Mouse (Mus musculus) G1E (cell line): Measurements from ENCODE around the gene Runx2. TPM values are rescaled to one million over a fixed set of nuclear protein-coding genes. Genes with fewer than 3 reads are reported as not detected.

Experiments used
- ATAC-seq: 2 replicates; pipeline ENCODE4 v1.8.0; 2016; ENCODE audit warnings: mild to moderate bottlenecking; ENCODE audit not compliant: insufficient number of reproducible peaks, poor library complexity, low FRiP score, severe bottlenecking; ENCODE audit errors: extremely low read depth
- DNase-seq: peaks from one replicate; pipeline ENCODE4 v3.0.0; 2012; ENCODE audit warnings: low spot score
- H3K27me3 ChIP-seq: 2 replicates; pipeline ENCODE4 v1.6.1; 2012; ENCODE audit warnings: mild to moderate bottlenecking, low read length, inconsistent platforms; ENCODE audit not compliant: insufficient read depth
- H3K36me3 ChIP-seq: replicated peaks from 2 replicates; pipeline ENCODE3; 2012; ENCODE audit warnings: mild to moderate bottlenecking, inconsistent platforms
- H3K4me1 ChIP-seq: 2 replicates; pipeline ENCODE4 v1.6.1; 2012; ENCODE audit warnings: low read depth, low read length, inconsistent platforms, mixed read lengths; ENCODE audit not compliant: insufficient read depth
- H3K4me3 ChIP-seq: 2 replicates; pipeline ENCODE4 v1.5.1; 2012; ENCODE audit warnings: low read depth, mild to moderate bottlenecking, inconsistent platforms, low read length, moderate library complexity, mixed read lengths
- H3K9me3 ChIP-seq: replicated peaks from 2 replicates; pipeline ENCODE4 v1.6.1; 2012; ENCODE audit warnings: inconsistent platforms
- CTCF ChIP-seq: IDR thresholded peaks from 2 replicates; pipeline ENCODE4 v1.5.1; 2012; ENCODE audit warnings: low read depth, low read length, inconsistent platforms, mixed read lengths
- GATA1 ChIP-seq: IDR thresholded peaks from 2 replicates; pipeline ENCODE4 v1.6.1; 2012; ENCODE audit warnings: borderline replicate concordance, low read length, inconsistent platforms, mixed read lengths
- GATA2 ChIP-seq: IDR thresholded peaks from 2 replicates; pipeline ENCODE4 v1.6.1; 2012; ENCODE audit warnings: low read depth, low read length, inconsistent platforms, borderline replicate concordance
- POLR2AphosphoS5 ChIP-seq: IDR thresholded peaks from 2 replicates; pipeline ENCODE4 v1.6.1; 2012; ENCODE audit warnings: low read depth, low read length, inconsistent platforms; ENCODE audit not compliant: insufficient replicate concordance
- TAL1 ChIP-seq: conservative IDR thresholded peaks from 2 replicates; pipeline ENCODE4 v1.6.1; 2012; ENCODE audit warnings: low read depth, low read length, inconsistent platforms, mixed read lengths
- polyA plus RNA-seq: library from polyadenylated mRNA; stranded (reverse); fragments of >175 nt; gene quantifications from 2 replicates; pipeline ENCODE4 v1.2.3, GENCODE M21; 2012
- total RNA-seq, 2 experiments: library from RNA; stranded (forward) in 1 of 2; stranded (reverse) in 1 of 2; fragments of 200-1000 nt in 1 of 2; fragments of >200 nt in 1 of 2; fragmentation: Nextera tagmentation in 1 of 2; gene quantifications; 2 replicates each; pipeline ENCODE4 v1.2.3; 2014 to 2017

Runx2 gene
- total and polyA plus RNA-seq, 3 experiments, result 0.05 to 2.0 (median 0.05) TPM

DNA sequence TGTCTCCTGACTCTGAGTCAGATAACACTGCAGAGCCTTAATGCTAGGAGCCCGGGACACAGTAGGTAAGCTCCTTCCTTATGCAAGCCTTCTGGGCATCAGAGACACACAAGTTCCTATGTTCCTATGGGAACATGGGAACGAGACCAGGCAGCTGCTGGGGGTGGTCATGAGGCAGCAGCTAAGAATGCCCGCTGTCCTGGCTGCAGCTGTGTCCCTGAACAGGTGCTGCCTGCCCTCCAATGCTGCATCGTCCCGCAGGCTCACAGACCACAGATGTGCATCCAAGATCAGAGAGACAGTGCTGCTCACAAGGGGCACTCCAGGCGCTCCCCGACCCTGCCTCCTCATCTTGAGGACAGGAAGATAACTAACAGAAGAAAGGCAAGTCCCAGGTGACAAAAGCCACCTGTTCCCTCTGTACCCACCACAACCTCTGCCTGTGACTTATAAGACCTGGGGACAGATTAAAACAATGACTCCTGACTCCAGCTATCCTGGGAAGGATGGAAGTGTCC is 306.3 kb downstream of the Runx2 start:
- Histone ChIP-seq H3K27me3 (no peaks in the 10 kb centered on the region), H3K36me3 (no peaks in the 10 kb centered on the region), H3K4me3 (no peak overlapping the region), H3K9me3 (peaks cover 78% of the 10 kb centered on the region), H3K4me1 (no peaks in the 10 kb centered on the region)
- no peak for ATAC-seq
- no peak for DNase-seq
- TF ChIP-seq CTCF (no peak), TAL1 (no peak), GATA1 (no peak), POLR2AphosphoS5 (no peak), GATA2 (no peak)

DNA sequence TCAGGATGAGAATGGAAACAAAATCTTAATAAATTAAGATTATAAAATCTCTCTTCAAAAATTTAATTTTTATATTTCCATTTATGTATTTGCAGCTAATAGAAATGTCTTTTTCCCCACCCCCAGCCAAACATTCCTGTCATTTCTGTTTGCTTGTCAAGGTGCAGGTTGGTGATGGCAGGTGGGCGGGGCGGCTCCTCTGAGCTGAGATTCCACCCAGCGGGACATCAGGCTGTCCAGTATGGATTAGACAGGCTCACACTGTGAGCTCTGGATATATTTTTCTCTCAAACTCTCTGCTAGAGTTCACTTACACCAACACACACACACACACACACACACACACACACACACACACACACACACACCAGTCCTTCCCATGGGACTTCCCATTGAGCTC is 306.9 kb downstream of the Runx2 start:
- ATAC-seq (no peak), DNase-seq (no peak)
- Histone ChIP-seq H3K36me3 (no peaks in the 10 kb centered on the region), H3K4me1 (no peaks in the 10 kb centered on the region), H3K27me3 (no peaks in the 10 kb centered on the region), H3K9me3 (peaks cover 80% of the 10 kb centered on the region), H3K4me3 (no peak overlapping the region)
- TF ChIP-seq CTCF (no peak), GATA2 (no peak), GATA1 (no peak), POLR2AphosphoS5 (no peak), TAL1 (no peak)

DNA sequence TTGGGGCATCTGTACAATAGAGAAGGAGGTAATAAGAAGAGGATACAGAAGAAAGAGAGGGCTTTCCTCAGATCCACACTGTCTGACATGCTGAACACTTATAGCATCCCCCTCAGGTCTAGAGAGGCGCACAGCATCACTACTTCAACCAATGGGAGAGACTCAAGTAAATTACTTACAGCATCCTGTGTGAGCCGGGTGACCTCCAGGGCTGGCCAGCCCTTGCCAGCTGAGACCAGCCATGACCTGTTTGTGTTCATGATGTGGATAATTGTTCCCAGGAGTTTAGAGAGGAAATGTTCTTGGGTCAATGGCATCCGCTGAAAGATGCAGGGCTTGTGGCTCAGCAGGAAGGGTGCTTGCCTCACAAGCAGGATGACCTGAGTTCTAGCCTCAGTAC is 308.1 kb downstream of the Runx2 start:
- DNase-seq (no peak), ATAC-seq (no peak)
- Histone ChIP-seq H3K36me3 (no peaks in the 10 kb centered on the region), H3K4me1 (no peaks in the 10 kb centered on the region), H3K4me3 (no peak overlapping the region), H3K27me3 (no peaks in the 10 kb centered on the region), H3K9me3 (peaks cover 81% of the 10 kb centered on the region)
- no peak for TF ChIP-seq POLR2AphosphoS5
- TF ChIP-seq GATA1, result no peak
- no peak for TF ChIP-seq CTCF
- no peak for TF ChIP-seq TAL1
- no peak for TF ChIP-seq GATA2

DNA sequence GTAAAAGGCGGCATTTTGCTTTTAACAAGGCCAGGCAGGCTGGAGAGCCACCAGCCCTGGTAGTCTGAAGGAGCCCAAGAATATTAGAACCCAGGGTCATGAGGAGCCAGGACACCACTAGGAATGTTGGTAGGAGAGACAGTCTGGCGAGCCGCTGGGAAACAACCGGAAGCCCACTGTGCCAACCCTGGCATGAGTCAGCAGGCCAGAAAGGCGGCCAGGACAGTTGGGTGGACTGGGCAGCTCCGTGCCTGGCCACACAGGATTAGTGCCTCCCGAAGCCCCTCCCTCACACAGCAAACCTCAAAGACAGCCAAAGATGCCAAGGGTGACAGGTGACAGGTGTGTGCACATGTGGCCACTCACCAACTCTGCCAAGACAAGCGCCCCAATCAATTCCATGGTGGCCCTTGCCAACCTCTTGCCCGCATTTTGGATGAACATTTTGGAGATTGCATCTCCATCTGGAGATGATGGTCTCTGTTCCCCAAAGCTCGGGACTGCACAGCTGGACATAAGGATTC is 309.7 kb downstream of the Runx2 start:
- H3K36me3 ChIP-seq, result no peaks in the 10 kb centered on the region
- TF ChIP-seq GATA1 (no peak), POLR2AphosphoS5 (no peak), TAL1 (no peak), CTCF (no peak), GATA2 (no peak)
- ATAC-seq (no peak), DNase-seq (no peak)
- no peaks in the 10 kb centered on the region for H3K4me1 ChIP-seq
- H3K4me3 ChIP-seq, result no peak overlapping the region
- peaks cover 82% of the 10 kb centered on the region for H3K9me3 ChIP-seq
- H3K27me3 ChIP-seq, result no peaks in the 10 kb centered on the region

- H3K4me1 ChIP-seq, result no peaks in the 10 kb centered on the region
- ATAC-seq (no peak), DNase-seq (no peak)
- H3K27me3 ChIP-seq, result no peaks in the 10 kb centered on the region
- no peak overlapping the region for H3K4me3 ChIP-seq
- TF ChIP-seq POLR2AphosphoS5, result no peak
- TF ChIP-seq CTCF, result no peak
- no peak for TF ChIP-seq GATA1
- no peak for TF ChIP-seq TAL1
- TF ChIP-seq GATA2, result no peak
- H3K9me3 ChIP-seq, result peaks cover 84% of the 10 kb centered on the region
- no peaks in the 10 kb centered on the region for H3K36me3 ChIP-seq
These were observed 312.4 kb downstream of the Runx2 start for GRCm38 (mm10) chr17:44502176-44502575.

DNA sequence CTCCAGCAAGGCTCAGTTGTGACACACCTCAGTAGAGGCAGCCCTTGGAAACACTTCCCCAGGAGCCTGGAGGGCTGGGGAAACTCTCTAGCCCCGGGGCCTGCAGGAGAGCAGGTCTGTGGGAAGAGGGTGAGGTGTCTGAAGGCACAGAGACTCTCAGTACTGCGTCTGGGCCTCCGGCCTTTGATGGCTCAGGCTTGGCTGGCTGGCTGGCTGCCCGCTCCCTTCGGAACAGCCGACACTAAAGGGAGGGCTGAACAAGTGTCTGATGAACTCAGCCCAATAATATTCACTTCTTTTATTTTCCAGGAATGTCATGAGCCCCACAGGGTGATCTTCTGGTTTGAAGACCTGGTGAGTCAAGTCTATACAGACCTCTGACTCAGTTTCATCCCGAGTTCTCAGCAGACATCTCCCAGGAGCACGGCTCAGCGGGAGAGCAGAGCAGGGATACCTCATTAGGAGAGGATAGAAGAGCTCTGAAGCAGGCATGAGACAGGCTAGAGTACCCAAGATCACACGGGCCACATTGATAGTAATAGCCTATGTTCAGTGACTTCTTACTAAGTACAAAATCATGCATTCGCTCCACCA is 314.2 kb downstream of the Runx2 start:
- no peak for ATAC-seq
- Histone ChIP-seq H3K9me3 (peaks cover 84% of the 10 kb centered on the region), H3K4me3 (no peak overlapping the region), H3K36me3 (no peaks in the 10 kb centered on the region), H3K4me1 (no peaks in the 10 kb centered on the region), H3K27me3 (no peaks in the 10 kb centered on the region)
- TF ChIP-seq CTCF, result no peak
- DNase-seq, result no peak
